Mouse (Mus musculus) embryonic facial prominence, embryonic 15.5 days (tissue): ENCODE data around the gene Poc5. TPM values are rescaled to one million over a fixed set of nuclear protein-coding genes. Genes with fewer than 3 reads are reported as not detected.

Experiments
- ATAC-seq: fragments of 200-750 bp; cut with Nextera tagmentation; 2 replicates; pipeline ENCODE4 v1.8.0; 2017; ENCODE audit warnings: low read depth, moderate TSS enrichment; ENCODE audit not compliant: insufficient number of reproducible peaks, low FRiP score, low TSS enrichment
- H3K27ac ChIP-seq: fragments of 300-500 bp; sonication (generic); replicated peaks from 2 replicates; pipeline ENCODE4 v1.5.1; 2015; ENCODE audit warnings: mild to moderate bottlenecking, inconsistent platforms
- H3K27me3 ChIP-seq: fragments of 300-500 bp; sonication (generic); 2 replicates; pipeline ENCODE4 v1.6.1; 2015; ENCODE audit warnings: inconsistent platforms
- H3K36me3 ChIP-seq: fragments of 300-500 bp; sonication (generic); 2 replicates; pipeline ENCODE4 v1.6.1; 2015; ENCODE audit warnings: mild to moderate bottlenecking, inconsistent platforms
- H3K4me1 ChIP-seq: fragments of 300-500 bp; sonication (generic); 2 replicates; pipeline ENCODE4 v1.6.1; 2015; ENCODE audit warnings: inconsistent platforms
- H3K4me2 ChIP-seq: fragments of 300-500 bp; sonication (generic); replicated peaks from 2 replicates; pipeline ENCODE4 v1.6.1; 2015; ENCODE audit warnings: mild to moderate bottlenecking, inconsistent platforms
- H3K4me3 ChIP-seq: fragments of 300-500 bp; sonication (generic); replicated peaks from 2 replicates; pipeline ENCODE4 v1.5.1; 2015; ENCODE audit warnings: mild to moderate bottlenecking, inconsistent platforms
- H3K9ac ChIP-seq: fragments of 300-500 bp; sonication (generic); 2 replicates; pipeline ENCODE4 v1.6.1; 2015; ENCODE audit warnings: inconsistent platforms
- H3K9me3 ChIP-seq: fragments of 300-500 bp; sonication (generic); replicated peaks from 2 replicates; pipeline ENCODE4 v1.6.1; 2016; ENCODE audit warnings: inconsistent platforms
- WGBS: fragments of 180-500 bp; shearing (Covaris S2); methylation state at CpG from one replicate; pipeline ENCODE4 v1.1.7; 2015; 5-methylcytosine and 5-hydroxymethylcytosine counted together
- polyA plus RNA-seq: library from polyadenylated mRNA; unstranded; fragments of >200 nt; fragmentation: Nextera tagmentation; extraction: Ambion mirVana; gene quantifications from 2 replicates; pipeline ENCODE4 v1.2.1, GENCODE M21; 2015

Gene Poc5
- 14.3 and 20.6 TPM in 2 replicates for polyA plus RNA-seq

DNA sequence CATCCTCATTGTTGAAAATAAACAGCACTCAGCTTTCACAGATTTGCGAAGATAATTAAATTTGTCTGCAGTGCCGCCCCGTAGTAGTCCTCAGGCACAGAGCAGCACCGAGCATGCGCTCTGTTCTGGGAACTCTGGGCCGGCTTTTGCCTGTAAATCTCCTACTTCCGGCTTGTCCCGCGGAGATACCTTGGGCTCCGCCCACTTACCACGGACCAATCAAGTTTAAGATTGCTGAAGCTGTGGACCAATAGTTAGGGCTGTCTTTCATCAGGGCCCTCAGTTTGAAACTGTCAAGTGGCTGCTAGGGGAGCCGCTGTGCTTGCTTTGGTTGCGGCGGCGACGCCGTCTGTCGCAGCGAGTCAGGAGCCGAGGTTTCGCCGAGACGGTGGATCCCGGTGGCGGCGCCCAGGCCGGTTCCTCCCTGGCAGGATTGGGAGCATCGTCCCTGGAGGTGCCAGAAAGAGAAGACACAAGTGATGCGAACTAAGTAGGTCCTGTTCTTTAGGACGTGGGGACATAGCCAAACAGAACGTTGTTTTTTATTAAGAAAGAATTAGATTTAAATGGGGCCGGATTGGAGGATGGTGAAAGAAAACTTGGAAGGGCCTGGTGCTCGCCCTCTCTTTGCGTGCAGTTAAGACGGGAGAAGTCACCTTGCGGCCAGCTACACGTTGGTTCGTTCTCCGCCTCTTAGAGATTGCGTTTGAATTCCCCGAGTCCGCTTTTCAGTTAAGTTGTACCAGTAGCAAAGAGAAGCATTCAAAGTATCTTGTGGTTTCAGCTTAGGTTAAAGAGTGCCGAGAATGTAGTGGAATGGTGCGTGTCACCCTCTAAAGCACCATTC, at the start of gene Poc5:
Gene Poc5 (plus strand): TSS at position 253 of the 847 bp plus-strand sequence.
- H3K4me1 ChIP-seq, result peaks cover 17% of the 10 kb centered on the region
- WGBS, result under 1% methylated on average over 44 of the region's 44 CpGs
- peak within 1 kb of the TSS; percentile 69 for H3K9ac ChIP-seq
- peak within 1 kb of the TSS; percentile 86 for H3K4me3 ChIP-seq
- H3K9me3 ChIP-seq, result no peaks in the 10 kb centered on the region
- peak within 1 kb of the TSS; percentile 72 for H3K4me2 ChIP-seq
- ATAC-seq, result peak; percentile 100
- peak within 1 kb of the TSS; percentile 82 for H3K27ac ChIP-seq
- peaks cover 28% of the 10 kb centered on the region for H3K36me3 ChIP-seq
- no peaks in the 10 kb centered on the region for H3K27me3 ChIP-seq

DNA sequence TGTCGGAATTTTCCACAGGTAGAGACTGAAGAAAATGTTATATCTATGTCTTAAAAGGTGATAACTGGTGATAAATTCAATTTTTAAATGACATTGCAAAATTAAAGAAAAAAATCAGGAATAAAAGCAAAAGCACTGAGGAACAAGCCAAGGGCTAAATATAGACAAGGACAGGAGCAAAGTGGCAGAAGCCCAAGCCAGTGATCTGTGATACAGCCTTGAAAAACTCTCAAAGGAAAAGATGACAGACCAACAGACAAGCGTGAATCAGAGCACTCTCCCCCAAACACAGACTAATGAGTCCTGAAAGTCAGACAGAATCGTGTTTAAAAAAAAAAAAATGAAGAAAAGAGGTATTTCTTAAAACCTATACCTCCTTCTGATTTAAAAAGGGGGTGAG, 46.6 kb upstream of the Poc5 start:
- H3K27me3 ChIP-seq, result no peaks in the 10 kb centered on the region
- no peak overlapping the region for H3K9ac ChIP-seq
- no peak overlapping the region for H3K4me3 ChIP-seq
- H3K27ac ChIP-seq, result no peak overlapping the region
- no peaks in the 10 kb centered on the region for H3K4me1 ChIP-seq
- ATAC-seq, result no peak
- 65% methylated on average over 3 of the region's 3 CpGs for WGBS
- no peaks in the 10 kb centered on the region for H3K9me3 ChIP-seq
- no peak overlapping the region for H3K4me2 ChIP-seq
- no peaks in the 10 kb centered on the region for H3K36me3 ChIP-seq

DNA sequence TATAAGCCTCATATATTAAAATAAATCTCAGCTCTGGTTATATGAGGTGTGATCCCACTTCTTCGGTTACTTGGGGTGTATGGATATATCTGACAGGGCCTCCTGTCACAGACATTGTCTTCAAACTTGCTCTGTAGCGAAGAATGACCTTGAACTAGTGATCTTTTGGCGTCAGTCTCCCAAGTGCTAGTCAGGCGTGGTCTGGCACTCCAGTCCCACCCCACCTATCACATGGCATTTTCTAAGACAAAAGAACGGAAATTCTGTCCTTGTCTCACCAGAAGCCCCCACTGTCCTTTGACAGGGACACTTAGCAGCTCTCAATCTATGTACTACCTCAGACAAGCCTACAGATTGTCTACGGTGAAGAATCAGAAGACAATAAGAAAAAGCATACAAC, 43.3 kb upstream of the Poc5 start:
- H3K9me3 ChIP-seq, result no peaks in the 10 kb centered on the region
- no peak for ATAC-seq
- H3K36me3 ChIP-seq, result no peaks in the 10 kb centered on the region
- H3K9ac ChIP-seq, result no peak overlapping the region
- no peak overlapping the region for H3K27ac ChIP-seq
- WGBS, result 78% methylated on average over 6 of the region's 6 CpGs
- no peak overlapping the region for H3K4me2 ChIP-seq
- no peaks in the 10 kb centered on the region for H3K4me1 ChIP-seq
- H3K4me3 ChIP-seq, result no peak overlapping the region
- no peaks in the 10 kb centered on the region for H3K27me3 ChIP-seq

DNA sequence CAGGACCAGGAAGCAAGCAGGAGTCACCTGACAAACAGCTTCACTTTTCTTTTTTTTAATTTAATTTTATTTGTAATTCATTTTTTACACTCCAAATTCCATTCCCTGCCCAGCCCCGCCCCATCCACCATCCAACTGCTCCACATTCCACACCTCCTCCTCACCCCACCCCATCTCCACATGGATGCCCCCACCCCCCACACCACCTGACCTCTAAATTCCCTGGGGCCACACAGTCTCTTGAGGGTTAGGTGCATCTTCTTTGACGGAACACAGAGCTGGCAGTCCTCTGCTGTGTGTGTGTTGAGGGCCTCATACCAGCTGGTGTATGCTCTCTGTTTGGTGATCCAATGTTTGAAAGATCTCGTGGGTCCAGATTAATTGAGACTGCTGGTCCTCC, 41.5 kb upstream of the Poc5 start:
- 34% methylated on average over 3 of the region's 3 CpGs for whole genome bisulfite sequencing
- Histone ChIP-seq H3K36me3 (no peaks in the 10 kb centered on the region), H3K4me1 (no peaks in the 10 kb centered on the region), H3K9ac (no peak overlapping the region), H3K4me2 (no peak overlapping the region), H3K4me3 (no peak overlapping the region), H3K27me3 (no peaks in the 10 kb centered on the region), H3K27ac (no peak overlapping the region), H3K9me3 (no peaks in the 10 kb centered on the region)
- no peak for ATAC-seq

DNA sequence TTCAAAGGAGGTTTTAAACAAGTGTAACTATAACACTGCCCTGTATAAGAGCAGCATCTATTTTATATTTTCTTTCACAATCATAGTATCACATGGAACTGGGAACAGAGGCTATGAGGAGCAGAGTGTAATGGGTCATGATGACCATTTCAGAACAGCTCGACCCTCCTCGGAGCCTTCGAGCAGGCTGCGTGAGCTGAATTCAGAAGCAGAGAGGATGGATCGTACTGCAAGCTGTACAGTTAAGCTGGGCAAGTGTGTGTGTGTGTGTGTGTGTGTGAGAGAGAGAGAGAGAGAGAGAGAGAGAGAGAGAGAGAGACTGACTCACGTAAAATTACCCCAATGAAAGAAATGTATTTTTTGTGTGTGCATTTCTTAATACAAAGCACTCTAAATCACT, 37.9 kb upstream of the Poc5 start:
- 87% methylated on average over 6 of the region's 6 CpGs for WGBS
- H3K4me1 ChIP-seq, result no peaks in the 10 kb centered on the region
- no peaks in the 10 kb centered on the region for H3K27me3 ChIP-seq
- no peak overlapping the region for H3K27ac ChIP-seq
- H3K4me2 ChIP-seq, result no peak overlapping the region
- H3K4me3 ChIP-seq, result no peak overlapping the region
- ATAC-seq, result no peak
- no peaks in the 10 kb centered on the region for H3K36me3 ChIP-seq
- no peak overlapping the region for H3K9ac ChIP-seq
- H3K9me3 ChIP-seq, result no peaks in the 10 kb centered on the region

DNA sequence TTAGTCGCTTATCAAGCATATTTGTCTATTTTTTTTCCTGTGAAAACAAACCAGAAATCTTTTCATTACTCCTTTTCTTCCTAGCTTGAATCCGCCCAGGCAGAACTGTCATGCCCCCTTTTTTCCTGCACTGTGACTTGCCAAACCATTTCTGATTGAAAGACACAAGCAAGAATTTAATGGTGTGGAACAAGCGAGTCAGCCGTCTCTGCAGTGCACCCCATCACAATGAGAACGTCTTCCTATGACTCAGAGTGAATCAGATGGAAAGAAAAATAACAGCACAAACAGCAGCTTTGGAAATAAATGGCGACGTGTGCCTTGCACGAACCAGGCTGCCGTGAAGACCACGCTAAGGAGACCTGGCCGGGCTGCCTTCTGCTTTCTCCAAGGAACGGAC, 36.8 kb upstream of the Poc5 start:
- Histone ChIP-seq H3K9ac (no peak overlapping the region), H3K27me3 (no peaks in the 10 kb centered on the region), H3K4me3 (no peak overlapping the region), H3K4me2 (no peak overlapping the region), H3K36me3 (no peaks in the 10 kb centered on the region), H3K4me1 (no peaks in the 10 kb centered on the region), H3K27ac (no peak overlapping the region), H3K9me3 (no peaks in the 10 kb centered on the region)
- no peak for ATAC-seq
- 81% methylated on average over 12 of the region's 12 CpGs for WGBS

DNA sequence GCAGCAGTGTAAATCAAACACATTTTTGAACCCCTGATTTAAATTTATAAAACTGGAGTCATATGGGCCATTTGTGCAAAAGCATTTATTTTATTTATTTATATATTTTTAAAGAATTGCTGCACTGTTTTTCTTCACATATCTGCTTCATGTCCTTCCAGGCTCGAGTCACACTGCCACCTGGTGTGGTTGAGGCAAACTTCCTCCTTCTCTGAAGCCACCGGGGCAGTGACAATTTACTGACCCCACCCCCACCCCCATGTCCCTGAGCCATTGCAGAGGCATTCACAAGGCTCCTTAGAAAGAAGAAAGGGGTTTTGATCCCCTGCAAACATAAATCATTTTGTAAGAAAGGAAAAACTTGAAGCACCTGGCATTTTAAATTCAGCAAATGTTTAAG, 12.6 kb upstream of the Poc5 start:
- Histone ChIP-seq H3K36me3 (no peaks in the 10 kb centered on the region), H3K9me3 (no peaks in the 10 kb centered on the region), H3K27me3 (no peaks in the 10 kb centered on the region), H3K4me2 (no peak overlapping the region), H3K9ac (no peak overlapping the region), H3K4me3 (no peak overlapping the region), H3K27ac (no peak overlapping the region), H3K4me1 (no peaks in the 10 kb centered on the region)
- ATAC-seq, result no peak
- WGBS, result 6% methylated on average over 2 of the region's 2 CpGs

DNA sequence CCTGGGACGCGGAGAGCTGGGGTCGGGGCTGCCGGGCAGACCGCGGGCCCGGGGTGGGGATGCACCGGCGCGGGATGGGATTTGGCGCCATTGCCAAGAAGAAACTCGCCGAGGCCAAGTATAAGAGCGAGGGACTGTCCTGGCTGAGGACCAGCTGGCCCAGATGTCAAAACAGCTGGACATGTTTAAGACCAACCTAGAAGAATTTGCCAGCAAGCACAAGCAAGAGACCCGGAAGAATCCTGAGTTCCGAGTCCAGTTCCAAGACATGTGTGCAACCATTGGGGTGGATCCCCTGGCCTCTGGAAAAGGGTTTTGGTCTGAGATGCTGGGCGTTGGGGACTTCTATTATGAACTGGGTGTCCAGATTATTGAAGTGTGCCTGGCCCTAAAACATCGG, 11.2 kb upstream of the Poc5 start:
- no peak overlapping the region for H3K9ac ChIP-seq
- no peak; the same call in 1 of the 2 replicates for ATAC-seq

DNA sequence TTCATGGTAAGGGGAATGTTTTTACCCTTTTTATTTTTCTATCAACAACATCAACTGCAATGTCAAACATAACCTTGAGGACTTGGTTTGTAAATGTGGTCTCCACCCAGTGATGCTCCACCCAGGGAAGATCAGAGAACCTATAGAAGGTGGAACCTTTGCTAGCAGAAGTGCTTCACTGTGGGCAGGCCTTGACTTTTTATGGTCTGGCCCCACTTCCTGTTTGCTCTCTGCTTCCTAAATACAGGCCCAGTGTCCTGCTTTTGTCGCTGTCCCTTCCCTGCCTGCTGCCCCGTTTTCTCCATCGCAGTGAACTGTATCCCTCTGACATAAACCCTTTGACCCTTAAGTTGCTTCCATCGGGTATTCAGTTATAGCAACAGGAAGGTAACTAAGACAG, 10.2 kb upstream of the Poc5 start:
- H3K27me3 ChIP-seq, result no peaks in the 10 kb centered on the region
- H3K4me3 ChIP-seq, result no peak overlapping the region
- ATAC-seq, result no peak
- WGBS, result 66% methylated on average over 4 of the region's 4 CpGs
- H3K9me3 ChIP-seq, result no peaks in the 10 kb centered on the region
- no peaks in the 10 kb centered on the region for H3K36me3 ChIP-seq
- H3K9ac ChIP-seq, result no peak overlapping the region
- no peaks in the 10 kb centered on the region for H3K4me1 ChIP-seq
- no peak overlapping the region for H3K27ac ChIP-seq
- no peak overlapping the region for H3K4me2 ChIP-seq

More for the DNA sequence above, 11.2 kb upstream of the Poc5 start:
- 63% methylated on average over 18 of the region's 18 CpGs for WGBS
- Histone ChIP-seq H3K4me3 (no peak overlapping the region), H3K4me1 (no peaks in the 10 kb centered on the region), H3K9me3 (no peaks in the 10 kb centered on the region), H3K27me3 (no peaks in the 10 kb centered on the region), H3K36me3 (no peaks in the 10 kb centered on the region), H3K4me2 (0 out of 2 replicates have a peak overlapping the region, but pooled peaks have one; percentile 15), H3K27ac (no peak overlapping the region)

DNA sequence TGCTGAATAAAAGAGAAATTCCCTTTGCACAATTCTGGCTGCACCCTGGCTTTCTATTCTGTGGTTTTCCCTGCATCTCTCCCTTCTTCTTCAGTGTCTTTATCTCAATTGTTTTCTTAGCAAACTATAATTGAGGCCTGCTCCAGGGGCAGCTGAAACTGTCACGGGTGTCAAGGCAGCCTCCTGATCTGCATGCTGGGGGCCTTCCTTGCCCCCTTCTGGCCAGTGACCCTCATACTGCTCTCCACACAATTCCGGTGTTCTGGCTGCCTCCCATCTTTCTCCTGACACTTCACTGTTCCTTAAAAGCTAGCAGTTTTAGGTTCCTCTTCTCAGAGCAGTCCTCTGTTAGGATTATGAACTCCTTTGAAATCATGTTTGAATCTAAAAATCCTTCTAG, 1.2 kb downstream of the Poc5 start:
- ATAC-seq, result no peak
- Histone ChIP-seq H3K36me3 (peaks cover 37% of the 10 kb centered on the region), H3K4me2 (peak overlapping the region; percentile 58), H3K27ac (no peak overlapping the region), H3K27me3 (no peaks in the 10 kb centered on the region), H3K4me1 (peaks cover 17% of the 10 kb centered on the region), H3K9me3 (no peaks in the 10 kb centered on the region), H3K4me3 (peak overlapping the region; percentile 86), H3K9ac (peak overlapping the region; percentile 69)
- 16% methylated on average over 2 of the region's 2 CpGs for WGBS

DNA sequence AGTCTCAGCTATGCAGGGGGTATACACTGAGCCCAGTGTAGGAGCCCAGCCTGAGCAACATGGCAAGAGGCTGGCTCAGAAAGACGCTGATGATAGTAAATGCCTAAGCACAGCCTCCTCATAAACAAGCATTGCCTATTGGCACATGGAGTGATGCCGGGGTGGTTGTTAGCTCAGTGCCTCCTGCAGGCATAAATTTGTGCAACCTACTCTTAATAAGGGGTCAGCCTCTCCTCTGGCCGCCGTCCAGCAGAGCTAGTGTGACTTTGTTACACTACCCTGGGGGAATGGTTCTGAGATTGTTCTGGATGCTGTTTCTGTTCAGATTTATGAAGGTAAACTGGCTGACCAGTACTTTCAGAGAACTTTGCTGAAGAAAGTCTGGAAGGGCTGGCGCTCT, 13.2 kb downstream of the Poc5 start:
- no peaks in the 10 kb centered on the region for H3K4me1 ChIP-seq
- H3K27me3 ChIP-seq, result no peaks in the 10 kb centered on the region
- H3K4me2 ChIP-seq, result no peak overlapping the region
- H3K9me3 ChIP-seq, result no peaks in the 10 kb centered on the region
- H3K4me3 ChIP-seq, result no peak overlapping the region
- no peak for ATAC-seq
- H3K36me3 ChIP-seq, result peaks cover 87% of the 10 kb centered on the region
- WGBS, result 94% methylated on average over 5 of the region's 5 CpGs
- no peak overlapping the region for H3K9ac ChIP-seq
- H3K27ac ChIP-seq, result no peak overlapping the region

DNA sequence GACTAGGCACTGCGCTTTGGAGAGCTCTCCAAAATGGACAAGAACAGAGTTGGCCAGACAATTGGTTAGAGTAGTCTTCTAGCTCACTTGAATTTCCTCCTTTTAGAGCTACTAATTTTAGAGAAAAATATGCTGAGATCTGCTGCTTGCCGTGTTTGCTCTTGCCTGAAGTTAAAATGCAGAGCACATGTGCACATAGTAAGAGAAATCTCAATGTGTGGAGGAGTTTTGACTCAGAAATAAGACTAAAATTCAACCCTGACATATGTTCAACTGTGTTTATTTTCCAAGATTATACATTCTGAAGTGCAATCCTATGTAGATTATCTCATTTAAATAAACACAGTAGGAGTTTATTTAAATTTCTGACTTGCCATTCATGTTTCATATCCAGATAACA, 17.4 kb downstream of the Poc5 start:
- Histone ChIP-seq H3K4me2 (no peak overlapping the region), H3K36me3 (peaks cover 57% of the 10 kb centered on the region), H3K27ac (no peak overlapping the region), H3K27me3 (no peaks in the 10 kb centered on the region), H3K4me3 (no peak overlapping the region), H3K9me3 (no peaks in the 10 kb centered on the region), H3K4me1 (no peaks in the 10 kb centered on the region), H3K9ac (no peak overlapping the region)
- 80% methylated on average over 2 of the region's 2 CpGs for WGBS
- no peak for ATAC-seq
